Mouse (Mus musculus) thymus, adult 2 months (tissue): ENCODE results near the gene 1700047I17Rik2. TPM values are rescaled to one million over a fixed set of nuclear protein-coding genes. Genes with fewer than 3 reads are reported as not detected.
"Not testable (repeated sequence)": the region's sequence is repeated elsewhere in the genome, so short reads cannot be mapped to it uniquely, and the experiment has no call there.

Experiments
- DNase-seq: peaks from one replicate; pipeline ENCODE4 v3.0.0; 2021
- H3K27ac ChIP-seq: fragments of 200-500 bp; 2 replicates; pipeline ENCODE4 v1.5.1; 2012; ENCODE audit warnings: low read length, control low read depth; ENCODE audit not compliant: control insufficient read depth, insufficient read depth
- H3K27me3 ChIP-seq: fragments of 200-500 bp; 2 replicates; pipeline ENCODE4 v1.6.1; 2012; ENCODE audit warnings: mild to moderate bottlenecking, low read length, moderate library complexity, mixed read lengths; ENCODE audit not compliant: control insufficient read depth, insufficient read depth
- H3K36me3 ChIP-seq: fragments of 200-500 bp; 2 replicates; pipeline ENCODE4 v1.6.1; 2012; ENCODE audit warnings: mild to moderate bottlenecking, low read length, moderate library complexity; ENCODE audit not compliant: control insufficient read depth, insufficient read depth
- H3K4me1 ChIP-seq: fragments of 200-500 bp; replicated peaks from 2 replicates; pipeline ENCODE4 v1.6.1; 2012; ENCODE audit warnings: low read length; ENCODE audit not compliant: control insufficient read depth, insufficient read depth
- H3K4me3 ChIP-seq: fragments of 200-500 bp; 2 replicates; pipeline ENCODE4 v1.5.1; 2012; ENCODE audit warnings: mild to moderate bottlenecking, low read length, control low read depth, moderate library complexity; ENCODE audit not compliant: control insufficient read depth, insufficient read depth
- WGBS: fragments of 180-500 bp; shearing (Covaris S2); methylation state at CpG from one replicate; pipeline ENCODE4 v1.1.7; 2018; 5-methylcytosine and 5-hydroxymethylcytosine counted together
- polyA plus RNA-seq: library from polyadenylated mRNA; depleted of rRNA; stranded (reverse); fragments of >200 nt; gene quantifications from 2 replicates; pipeline ENCODE4 v1.2.3, GENCODE M21; 2012; rRNA removed

The 1700047I17Rik2 gene
- polyA plus RNA-seq, 1 experiment, result not detected

GRCm38 (mm10) chr12:55242243-55242642 lies 42.9 kb downstream of the 1700047I17Rik2 start:
- WGBS, result no CpG with 5 or more reads among the region's 8 CpGs
- not testable (repeated sequence) for H3K36me3 ChIP-seq, H3K4me3 ChIP-seq, H3K27me3 ChIP-seq, DNase-seq, H3K4me1 ChIP-seq, H3K27ac ChIP-seq

GRCm38 (mm10) chr12:55261950-55262349 lies 62.6 kb downstream of the 1700047I17Rik2 start:
- not testable (repeated sequence) for H3K27me3 ChIP-seq, DNase-seq, H3K4me3 ChIP-seq, H3K36me3 ChIP-seq, H3K4me1 ChIP-seq, H3K27ac ChIP-seq
- no CpG with 5 or more reads among the region's 8 CpGs for WGBS

- not testable (repeated sequence) for H3K27me3 ChIP-seq, H3K27ac ChIP-seq, H3K4me3 ChIP-seq, H3K36me3 ChIP-seq, H3K4me1 ChIP-seq, DNase-seq
- no CpG with 5 or more reads among the region's 5 CpGs for WGBS
These were observed 64.0 kb downstream of the 1700047I17Rik2 start for GRCm38 (mm10) chr12:55263385-55263784.

Other genes starting within 250 kb of the 1700047I17Rik2 start
- gene Gm20403, start 213.1 kb upstream of the 1700047I17Rik2 start, polyA plus RNA-seq, result not detected in 2 replicates
- 9.6 and 11.0 TPM in 2 replicates for gene Baz1a, start 185.2 kb upstream of the 1700047I17Rik2 start, polyA plus RNA-seq
- 5.4 and 6.5 TPM in 2 replicates for gene 2700097O09Rik, start 119.5 kb upstream of the 1700047I17Rik2 start, polyA plus RNA-seq
- 21.9 and 23.9 TPM in 2 replicates for gene Srp54a, start 119.3 kb upstream of the 1700047I17Rik2 start, polyA plus RNA-seq
- gene Fam177a, start 75.1 kb upstream of the 1700047I17Rik2 start, polyA plus RNA-seq, result 8.4 and 8.9 TPM in 2 replicates
- 31.2 and 32.2 TPM in 2 replicates for gene Srp54b, start 44.5 kb upstream of the 1700047I17Rik2 start, polyA plus RNA-seq
- gene Srp54c, start 30.6 kb downstream of the 1700047I17Rik2 start, polyA plus RNA-seq, result 8.0 and 8.1 TPM in 2 replicates
- gene 1110008L16Rik, start 100.0 kb downstream of the 1700047I17Rik2 start, polyA plus RNA-seq, result 6.1 and 6.7 TPM in 2 replicates
- gene Ppp2r3c, start 103.4 kb downstream of the 1700047I17Rik2 start, polyA plus RNA-seq, result 3.6 and 3.9 TPM in 2 replicates
- 74.8 and 92.3 TPM in 2 replicates for gene Psma6, start 184.6 kb downstream of the 1700047I17Rik2 start, polyA plus RNA-seq